Mouse (Mus musculus): ENCODE results near the gene Pifo.

The Pifo gene

DNA sequence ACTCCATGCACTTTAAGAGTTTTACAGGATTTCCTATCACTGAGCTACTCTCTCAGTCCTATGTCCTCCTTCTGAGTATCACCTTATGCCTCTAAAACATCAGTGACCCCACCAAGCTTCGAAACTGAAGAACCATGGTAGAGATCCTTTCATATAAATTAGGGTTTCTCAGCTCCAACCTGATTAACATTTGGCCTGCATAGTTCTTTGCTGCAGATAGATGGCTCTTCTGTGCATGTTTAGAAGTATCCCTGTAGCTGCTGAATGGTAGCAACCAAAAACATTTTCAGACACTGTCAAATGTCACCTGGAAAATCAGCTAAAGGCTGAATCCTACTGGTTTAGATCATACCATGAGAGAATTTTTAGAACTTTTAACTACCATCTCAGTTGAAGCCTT is 57.2 kb downstream of the Pifo start:
- no peak for DNase-seq (ENCODE audit: low read depth, low spot score)

DNA sequence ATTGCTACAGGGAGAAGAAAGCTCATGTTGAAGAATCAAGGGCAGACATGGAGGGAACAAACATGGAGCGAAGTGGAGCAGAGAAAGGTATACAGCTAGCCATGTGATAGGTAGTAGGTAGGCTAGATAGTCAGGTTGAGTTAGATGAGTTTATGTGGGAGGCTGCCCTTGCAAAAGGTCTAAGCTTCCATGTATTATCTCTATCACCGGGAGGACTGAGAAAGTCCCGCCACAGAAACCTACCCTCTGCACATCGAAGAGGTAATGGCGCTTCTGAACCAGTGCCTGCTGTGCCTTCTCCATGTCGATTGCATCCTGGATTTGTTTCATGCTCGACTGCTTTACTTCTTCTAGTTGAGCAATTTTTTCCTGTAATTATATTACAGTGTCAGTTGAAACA is 63.1 kb downstream of the Pifo start:
- DNase-seq (ENCODE audit: low read depth, low spot score) = no peak
